Mouse (Mus musculus) megakaryocyte-erythroid progenitor cell, adult 5-6 weeks (primary cell): ENCODE results near the gene Gstm5. TPM values are rescaled to one million over a fixed set of nuclear protein-coding genes. Genes with fewer than 3 reads are reported as not detected.

Source experiments
- ATAC-seq: replicated peaks from 2 replicates; pipeline ENCODE4 v1.8.0; 2016; ENCODE audit warnings: mild to moderate bottlenecking, inconsistent platforms; ENCODE audit not compliant: severe bottlenecking, poor library complexity, low FRiP score, low TSS enrichment
- total RNA-seq, 2 experiments: library from RNA; stranded (forward) in 1 of 2; stranded (reverse) in 1 of 2; fragments of 200-1000, 215-1000 nt in 1 of 2; fragments of >200 nt in 1 of 2; fragmentation: Nextera tagmentation in 1 of 2; gene quantifications; 2 replicates each; pipeline ENCODE4 v1.2.3; 2014 to 2017

Gene Gstm5
- total RNA-seq, 2 experiments from 2014 or later, result 233 to 241 TPM

DNA sequence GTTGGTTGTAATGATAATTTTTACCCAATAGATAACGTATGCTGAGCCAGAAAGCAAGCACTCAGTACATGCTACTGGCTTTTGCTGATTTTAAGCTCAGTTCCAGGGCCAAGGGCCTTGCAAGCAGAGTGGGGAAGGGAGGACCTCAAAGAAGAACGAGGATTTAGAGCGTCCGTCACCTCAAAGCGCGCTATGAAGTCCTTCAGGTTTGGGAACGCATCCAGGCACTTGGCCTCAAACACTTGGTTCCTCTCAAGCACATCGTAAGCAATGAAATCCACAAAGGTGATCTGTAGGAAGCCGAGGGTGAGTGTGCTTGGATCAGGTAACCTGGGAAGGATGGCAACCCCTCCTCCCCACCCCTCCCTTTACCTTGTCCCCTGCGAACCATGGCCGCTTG is 33.1 kb downstream of the Gstm5 start:
- ATAC-seq, result no peak

- ATAC-seq, result no peak
These were observed 33.6 kb downstream of the Gstm5 start for GRCm38 (mm10) chr3:107929243-107929642.

DNA sequence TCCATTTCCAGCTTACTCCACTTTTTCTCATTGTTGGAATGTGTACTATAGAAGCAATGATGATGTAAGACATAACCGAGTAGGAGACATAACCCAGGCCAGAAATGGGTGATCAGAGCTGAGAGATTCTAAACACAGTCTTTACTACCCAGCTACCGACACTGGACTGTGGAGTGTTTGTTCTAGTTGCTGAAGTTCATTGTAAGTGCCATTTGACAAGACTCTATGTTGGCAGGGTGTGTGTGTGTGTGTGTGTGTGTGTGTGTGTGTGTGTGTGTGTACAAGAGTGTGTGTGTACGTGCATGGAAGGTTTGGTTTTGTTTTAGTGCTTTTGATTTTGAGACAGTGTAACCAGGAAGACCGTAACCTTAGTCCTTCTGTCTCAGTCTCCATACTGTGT is 34.1 kb downstream of the Gstm5 start:
- no peak for ATAC-seq

DNA sequence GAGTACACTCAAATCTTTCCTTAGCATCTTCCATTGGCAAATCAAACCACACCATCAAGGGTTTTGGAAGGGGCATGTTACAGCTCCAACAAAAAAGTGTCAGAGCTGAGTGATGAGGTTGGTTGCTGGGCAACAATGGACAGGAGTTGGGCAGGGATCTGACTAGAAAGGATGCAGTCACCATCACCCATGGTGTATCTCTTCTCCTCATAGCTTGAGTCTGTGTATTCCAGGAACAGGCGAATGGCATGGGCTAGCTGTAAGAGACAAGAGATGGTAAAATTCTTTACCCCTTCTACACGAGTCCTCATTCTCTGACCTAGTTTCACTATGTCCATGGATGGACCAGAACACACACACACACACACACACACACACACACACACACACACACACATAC is 35.5 kb downstream of the Gstm5 start:
- no peak for ATAC-seq

DNA sequence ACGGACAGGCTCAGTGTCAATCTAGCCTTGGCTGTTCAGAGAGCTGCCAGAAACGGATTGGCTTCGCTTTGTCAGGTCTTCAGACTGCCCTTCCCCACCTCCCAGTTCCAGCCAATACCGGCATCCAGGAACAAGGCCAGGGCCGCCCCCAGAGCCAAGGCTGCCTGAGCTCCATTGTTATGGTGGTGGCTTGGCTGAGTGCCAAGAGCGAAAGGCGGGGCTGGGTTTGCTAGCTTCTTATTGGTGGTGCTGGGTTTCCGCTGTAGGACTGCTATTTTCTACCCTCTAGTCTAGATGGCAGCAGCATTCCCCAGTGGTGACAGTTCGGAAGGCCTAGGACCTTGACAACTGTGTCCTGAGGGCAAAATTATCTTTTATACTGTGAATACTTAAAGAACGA is 36.0 kb downstream of the Gstm5 start, which contains the start of gene Gstm7:
Gene Gstm7, minus strand, starts transcription at position 148 of the 400 bp plus-strand sequence.
- ATAC-seq, result peak; percentile 95

DNA sequence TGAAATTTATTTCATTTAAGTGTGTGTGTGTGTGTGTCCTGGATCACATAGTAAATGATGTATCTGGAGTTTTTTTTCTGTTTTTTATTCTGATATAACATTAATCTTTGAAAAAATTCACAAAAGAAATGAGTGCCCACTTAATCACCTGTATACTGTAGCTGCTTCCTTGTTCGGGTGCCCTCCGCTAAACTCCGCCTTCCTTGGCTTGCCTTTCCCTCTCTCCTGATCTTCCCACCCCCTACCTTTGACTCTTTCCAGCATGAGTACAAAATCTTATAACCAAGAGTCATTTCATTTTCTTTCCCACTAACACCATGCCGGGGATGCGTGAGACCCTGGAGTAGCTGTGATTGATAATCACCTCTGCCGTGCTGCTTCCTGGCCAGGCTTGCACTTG is 36.5 kb downstream of the Gstm5 start:
- ATAC-seq, result no peak

GRCm38 (mm10) chr3:107935268-107935667 is 39.6 kb downstream of the Gstm5 start:
- no peak for ATAC-seq

DNA sequence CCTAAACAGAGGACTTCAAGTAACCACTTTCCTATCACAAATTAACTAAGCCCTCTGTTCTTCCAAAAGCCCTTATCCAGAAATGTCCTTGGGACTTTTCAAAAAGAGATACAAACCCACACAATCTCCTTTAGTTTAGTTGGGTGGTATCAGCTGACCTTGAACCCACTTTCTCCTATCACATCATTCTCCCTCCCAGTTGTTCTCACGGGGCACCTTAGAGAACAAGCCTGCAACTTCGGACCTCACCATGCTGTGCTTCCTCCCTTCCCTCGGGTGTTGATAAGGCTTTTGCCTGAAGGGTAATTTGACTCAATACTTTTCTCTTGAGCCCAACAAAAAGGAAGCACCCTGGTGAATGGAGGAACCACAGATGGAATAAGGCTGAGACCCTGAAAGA is 40.3 kb downstream of the Gstm5 start:
- no peak for ATAC-seq

GRCm38 (mm10) chr3:107939403-107939802 is 43.8 kb downstream of the Gstm5 start:
- ATAC-seq, result peak; percentile 71

DNA sequence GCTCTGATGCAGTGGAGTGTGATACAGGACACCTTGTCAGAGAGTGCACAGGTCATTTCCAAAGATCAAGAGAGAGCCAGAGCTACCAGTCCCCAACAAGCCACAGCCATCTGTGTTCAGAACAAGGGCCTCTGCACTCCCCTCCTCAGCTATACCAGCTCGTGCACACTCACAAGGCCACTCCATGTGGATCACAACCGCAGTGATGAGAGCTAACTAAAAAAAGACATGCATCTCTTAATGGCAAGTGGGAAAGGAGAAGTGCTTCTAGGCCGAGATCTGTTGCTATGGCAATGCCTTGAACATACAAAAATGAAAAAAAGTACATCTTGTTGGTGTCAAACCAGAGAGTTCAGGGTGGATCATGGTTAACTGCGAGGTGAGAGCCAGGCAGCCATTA is 44.2 kb downstream of the Gstm5 start:
- ATAC-seq, result 0 out of 2 replicates have a peak, but pooled peaks have one; percentile 10

GRCm38 (mm10) chr3:107940524-107940923 is 44.9 kb downstream of the Gstm5 start:
- ATAC-seq, result no peak

DNA sequence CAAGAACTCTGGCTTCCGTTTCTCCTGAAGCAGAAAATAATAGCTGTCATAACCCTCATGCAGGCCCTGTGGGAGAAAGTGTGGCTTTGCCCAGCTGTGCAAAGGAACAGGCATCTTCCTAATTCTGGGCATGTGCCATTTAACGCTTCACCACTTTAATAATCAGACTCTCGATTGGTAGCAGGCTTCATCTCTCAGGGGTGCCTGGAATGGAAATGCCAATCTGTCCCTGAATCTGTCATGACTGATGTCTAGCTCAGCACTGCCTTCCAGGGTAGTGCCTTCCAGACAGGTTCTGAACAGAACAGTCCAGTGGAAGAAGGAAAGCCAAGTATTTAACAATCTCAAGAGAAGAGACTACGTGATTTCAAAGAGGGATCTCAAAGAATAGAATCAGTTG is 45.6 kb downstream of the Gstm5 start:
- no peak for ATAC-seq

GRCm38 (mm10) chr3:107943239-107943990 is 47.8 kb downstream of the Gstm5 start, which contains the start of gene Gstm6:
Gene Gstm6, minus strand, starts transcription at chr3:107943749.
- no peak for ATAC-seq

- no peak for ATAC-seq
These were observed 50.1 kb downstream of the Gstm5 start for GRCm38 (mm10) chr3:107945729-107946128.

Other genes with a start within 250 kb of the Gstm5 start
- 58.1 and 88.6 TPM in 2 replicates for gene Ahcyl1, start 199.3 kb upstream of the Gstm5 start, total RNA-seq (2014; fragmentation: Nextera tagmentation)
- 52.7 and 62.7 TPM in 2 replicates for gene Ahcyl1, start 199.3 kb upstream of the Gstm5 start, total RNA-seq (2017)
- gene Csf1, start 135.4 kb upstream of the Gstm5 start, total RNA-seq (2014; fragmentation: Nextera tagmentation), result 0.35 TPM in 1 of 2 replicates, not detected in the other
- gene Csf1, start 135.4 kb upstream of the Gstm5 start, total RNA-seq (2017), result 0.50 TPM in 1 of 2 replicates, not detected in the other
- gene Eps8l3, start 18.6 kb upstream of the Gstm5 start, total RNA-seq (2014; fragmentation: Nextera tagmentation), result not detected in 2 replicates
- not detected in 2 replicates for gene Eps8l3, start 18.6 kb upstream of the Gstm5 start, total RNA-seq (2017)
- gene Gstm7, start 36.0 kb downstream of the Gstm5 start, total RNA-seq (2014; fragmentation: Nextera tagmentation), result 0.62 and 6.3 TPM in 2 replicates
- gene Gstm7, start 36.0 kb downstream of the Gstm5 start, total RNA-seq (2017), result 1.9 TPM in 1 of 2 replicates, not detected in the other
- not detected in 2 replicates for gene Gstm6, start 47.9 kb downstream of the Gstm5 start, total RNA-seq (2014; fragmentation: Nextera tagmentation)
- gene Gstm6, start 47.9 kb downstream of the Gstm5 start, total RNA-seq (2017), result not detected in 2 replicates
- not detected in 2 replicates for gene Gstm3, start 73.5 kb downstream of the Gstm5 start, total RNA-seq (2014; fragmentation: Nextera tagmentation)
- not detected in 2 replicates for gene Gstm3, start 73.5 kb downstream of the Gstm5 start, total RNA-seq (2017)
- not detected in 2 replicates for gene Gstm2, start 90.6 kb downstream of the Gstm5 start, total RNA-seq (2014; fragmentation: Nextera tagmentation)
- gene Gstm2, start 90.6 kb downstream of the Gstm5 start, total RNA-seq (2017), result 1.5 and 2.6 TPM in 2 replicates
- gene Gstm1, start 122.2 kb downstream of the Gstm5 start, total RNA-seq (2014; fragmentation: Nextera tagmentation), result 9.1 and 18.8 TPM in 2 replicates
- 8.4 and 14.7 TPM in 2 replicates for gene Gstm1, start 122.2 kb downstream of the Gstm5 start, total RNA-seq (2017)
- gene Gstm4, start 149.1 kb downstream of the Gstm5 start, total RNA-seq (2014; fragmentation: Nextera tagmentation), result 2.8 and 3.6 TPM in 2 replicates
- gene Gstm4, start 149.1 kb downstream of the Gstm5 start, total RNA-seq (2017), result 1.7 and 2.9 TPM in 2 replicates
- 56.9 and 63.8 TPM in 2 replicates for gene Ampd2, start 190.8 kb downstream of the Gstm5 start, total RNA-seq (2014; fragmentation: Nextera tagmentation)
- gene Ampd2, start 190.8 kb downstream of the Gstm5 start, total RNA-seq (2017), result 23.8 and 41.6 TPM in 2 replicates
- 0.64 TPM in 1 of 2 replicates, not detected in the other for gene Gnat2, start 197.0 kb downstream of the Gstm5 start, total RNA-seq (2014; fragmentation: Nextera tagmentation)
- gene Gnat2, start 197.0 kb downstream of the Gstm5 start, total RNA-seq (2017), result 1.7 TPM in 1 of 2 replicates, not detected in the other